Mouse (Mus musculus): ENCODE results near the gene Tnfrsf21.

DNA sequence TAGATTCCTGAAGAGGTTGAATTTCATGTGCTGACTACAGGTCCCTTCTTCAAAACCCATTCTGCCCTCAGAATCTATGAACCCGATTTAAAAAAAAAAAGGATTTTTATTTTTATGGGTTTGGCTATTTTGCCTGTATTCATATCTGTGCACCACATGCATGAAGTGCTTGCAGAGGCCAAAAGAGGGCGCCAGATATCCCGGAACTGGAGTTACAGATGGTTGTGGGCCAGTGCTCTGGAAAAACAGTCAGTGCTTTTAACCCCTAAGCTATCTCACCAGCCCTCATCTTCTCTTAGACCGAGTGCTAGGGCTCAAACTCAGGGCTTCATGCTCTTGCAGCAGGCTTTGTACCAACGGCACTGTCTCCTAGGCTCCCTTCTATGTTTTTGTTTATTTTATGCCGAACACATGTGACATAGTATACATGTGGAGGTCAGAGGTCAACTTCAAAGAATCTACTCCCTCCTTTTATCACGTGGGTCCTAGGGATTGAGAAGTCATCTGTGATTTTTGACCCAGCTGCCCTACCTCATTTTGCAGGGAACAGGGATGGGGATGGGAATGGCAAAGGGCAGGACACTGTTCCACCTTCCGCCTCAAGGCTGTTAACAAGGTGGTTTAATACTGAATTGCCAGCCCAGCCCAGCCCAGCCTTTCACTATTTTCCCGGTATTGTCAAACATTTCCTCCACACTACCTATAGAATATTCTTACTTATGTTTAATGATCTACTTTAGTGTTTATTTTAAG is 30.3 kb upstream of the Tnfrsf21 start:
- TF ChIP-seq POLR2A (IDR thresholded peaks at IDR 0.05; ENCODE audit: control insufficient read depth, extremely low read depth, insufficient read depth, low read length, poor library complexity) = no peak
- no peak for TF ChIP-seq CTCF (IDR thresholded peaks at IDR 0.05; ENCODE audit: borderline replicate concordance, control insufficient read depth, extremely low read depth, insufficient read depth, low read length, poor library complexity)
